ENCODE assay signal across 8 mouse cellular contexts in genomic region chr11:117969945-117970872, GRCm38 (mm10). TPM values are rescaled to one million over a fixed set of nuclear protein-coding genes. Genes with fewer than 3 reads are reported as not detected.
DNase-seq lines count a peak whose midpoint lies in the region; ATAC-seq and TF ChIP-seq lines count a peak whose summit lies in the region.

TSS of gene Socs3 (minus strand) at chr11:117970047.

- 13% methylated on average over 21 of the region's 21 CpGs for WGBS in hindbrain, embryonic 15.5 days

- H3K4me1 ChIP-seq in hindbrain, embryonic 15.5 days (replicated peaks) = peaks cover 48% of the 10 kb centered on the region

- peak within 1 kb of the TSS; percentile 86 for H3K4me2 ChIP-seq in hindbrain, embryonic 15.5 days

- no peak for TF ChIP-seq CTCF in Patski (IDR thresholded peaks at IDR 0.05)

- POLR2A ChIA-PET in Patski (lab: Charles Lee) = interaction anchor here (0.8 to 4.7 kb wide), 10 partner anchors 9 to 55 kb away, joined by 3 to 51 read pairs (median 8); partner anchors contain the start of gene Pgs1

- H3K27ac ChIP-seq in hindbrain, embryonic 15.5 days (replicated peaks) = peak within 1 kb of the TSS; percentile 86

- in situ Hi-C loops in Patski (cut with MboI; ENCODE audit: low pct_unique_long_range_greater_than_20kb) = loop anchor here (5.0 to 25.0 kb wide), 4 partner anchors 42 to 858 kb away; partner anchors contain the start of gene Sec14l1

- CTCF ChIA-PET in Patski (lab: Charles Lee) = interaction anchor here (0.9 to 2.8 kb wide), 18 partner anchors 9 to 98 kb away, joined by 3 to 30 read pairs (median 4); partner anchors contain the start of gene Pgs1

- H3K27me3 ChIP-seq in Patski = no peaks in the 10 kb centered on the region
- peaks cover 5% of the 10 kb centered on the region; the same call in 1 of the 2 replicates for H3K27me3 ChIP-seq in hindbrain, embryonic 15.5 days

- peak within 1 kb of the TSS; percentile 67 for H3K9ac ChIP-seq in hindbrain, embryonic 15.5 days

- H3K36me3 ChIP-seq in hindbrain, embryonic 15.5 days = no peaks in the 10 kb centered on the region

- peak within 1 kb of the TSS; percentile 63 for H3K4me3 ChIP-seq in hindbrain, embryonic 15.5 days

- H3K9me3 ChIP-seq in hindbrain, embryonic 15.5 days = no peaks in the 10 kb centered on the region

- DNase-seq in Patski (ENCODE audit: low read depth, low spot score) = no peak
- peak; percentile 94 to 96 for DNase-seq in cerebellum, postnatal 25 days
- DNase-seq in frontal cortex, postnatal 36 days (ENCODE audit: low spot score in 2 of 2) = peak; percentile 93 to 94
- DNase-seq in left cerebral cortex, adult 11 months (ENCODE audit: low spot score) = peak; percentile 82
- peak; percentile 91 to 95 for DNase-seq in lung, postnatal 4 days
- DNase-seq in retina, postnatal 7 days (ENCODE audit: low read depth, low spot score) = peak; percentile 82
- peak; percentile 93 for DNase-seq in urinary bladder, adult 2 months (ENCODE audit: low spot score)

- ATAC-seq in Patski = peak; percentile 29
- peak; percentile 35 for ATAC-seq in hindbrain, embryonic 15.5 days (ENCODE audit: low FRiP score, low read depth)

RNA-seq across cellular contexts. Expression of gene Socs3, which starts in this region (rescaled TPM):
- polyA plus RNA-seq in Patski (2021) = 171 TPM
- 7.8 and 9.2 TPM in 2 replicates for polyA plus RNA-seq in hindbrain, embryonic 15.5 days (2015; fragmentation: Nextera tagmentation; extraction: Ambion mirVana)
- 7.8 and 9.8 TPM in 2 replicates for polyA plus RNA-seq in urinary bladder, adult 2 months (2012; rRNA removed)

Comparison
In these comparisons a context has a peak if more than half of its experiments do, and no peak if none do; other contexts are left out.
1. RNA of gene Socs3 (polyA plus RNA-seq): 171 TPM in Patski (single experiment); 7.8 to 9.8 TPM in urinary bladder, adult 2 months and 7.8 to 9.2 TPM in hindbrain, embryonic 15.5 days; every median in the first group is over 10 times any median in the second.